Mouse (Mus musculus) embryonic facial prominence, embryonic 10.5 days (tissue): Measurements from ENCODE around the gene Igfbp7. TPM values are rescaled to one million over a fixed set of nuclear protein-coding genes. Genes with fewer than 3 reads are reported as not detected.

Experiments used
- DNase-seq: peaks from one replicate; pipeline ENCODE4 v3.0.0-alpha.2; 2017; ENCODE audit warnings: low spot score
- H3K27ac ChIP-seq: fragments of 300-500 bp; sonication (generic); replicated peaks from 2 replicates; pipeline ENCODE4 v1.5.1; 2016; ENCODE audit warnings: mild to moderate bottlenecking
- H3K27me3 ChIP-seq: fragments of 300-500 bp; sonication (generic); replicated peaks from 2 replicates; pipeline ENCODE4 v1.6.1; 2016; ENCODE audit warnings: low read depth, mild to moderate bottlenecking; ENCODE audit not compliant: poor library complexity, severe bottlenecking
- H3K36me3 ChIP-seq: fragments of 300-500 bp; sonication (generic); replicated peaks from 2 replicates; pipeline ENCODE4 v1.6.1; 2016; ENCODE audit warnings: mild to moderate bottlenecking, moderate library complexity
- H3K4me1 ChIP-seq: fragments of 300-500 bp; sonication (generic); 2 replicates; pipeline ENCODE4 v1.6.1; 2016
- H3K4me3 ChIP-seq: fragments of 300-500 bp; sonication (generic); 2 replicates; pipeline ENCODE4 v1.5.1; 2016; ENCODE audit warnings: mild to moderate bottlenecking, moderate library complexity
- H3K9me3 ChIP-seq: fragments of 300-500 bp; sonication (generic); 2 replicates; pipeline ENCODE4 v1.6.1; 2016; ENCODE audit warnings: mild to moderate bottlenecking
- WGBS: fragments of 180-500 bp; shearing (Covaris S2); methylation state at CpG from one replicate; pipeline ENCODE4 v1.1.7; 2016; 5-methylcytosine and 5-hydroxymethylcytosine counted together
- polyA plus RNA-seq: library from polyadenylated mRNA; unstranded; fragments of >200 nt; fragmentation: Nextera tagmentation; extraction: Ambion mirVana; gene quantifications from 2 replicates; pipeline ENCODE4 v1.2.1, GENCODE M21; 2016

Igfbp7 gene
- polyA plus RNA-seq, 1 experiment from 2014 or later: 4.9 TPM

DNA sequence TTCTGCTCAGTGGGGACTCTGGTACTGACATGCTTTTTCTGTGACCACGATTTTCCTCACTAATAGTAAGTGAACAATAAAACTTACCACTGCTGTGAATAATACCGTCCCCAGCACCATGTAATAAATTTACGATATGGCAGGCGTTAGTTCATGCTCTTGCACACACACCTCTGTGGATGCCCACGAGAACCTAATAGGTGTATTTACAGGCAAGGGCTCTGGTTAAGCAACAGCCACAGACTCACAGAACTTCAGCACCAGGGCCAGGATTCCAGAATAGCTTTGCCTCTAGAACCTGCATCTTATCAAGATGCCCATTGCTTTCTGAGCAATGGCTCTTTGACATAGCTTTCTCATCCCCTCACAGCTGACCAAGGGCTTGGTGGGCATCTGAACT, 22.6 kb downstream of the Igfbp7 start:
- Histone ChIP-seq H3K27me3 (no peaks in the 10 kb centered on the region), H3K36me3 (no peaks in the 10 kb centered on the region), H3K27ac (no peak overlapping the region), H3K4me3 (no peak overlapping the region), H3K9me3 (no peaks in the 10 kb centered on the region), H3K4me1 (0 out of 2 replicates have a peak, but pooled peaks cover 5% of the 10 kb centered on the region)
- 92% methylated on average over 5 of the region's 5 CpGs for WGBS
- DNase-seq: no peak

DNA sequence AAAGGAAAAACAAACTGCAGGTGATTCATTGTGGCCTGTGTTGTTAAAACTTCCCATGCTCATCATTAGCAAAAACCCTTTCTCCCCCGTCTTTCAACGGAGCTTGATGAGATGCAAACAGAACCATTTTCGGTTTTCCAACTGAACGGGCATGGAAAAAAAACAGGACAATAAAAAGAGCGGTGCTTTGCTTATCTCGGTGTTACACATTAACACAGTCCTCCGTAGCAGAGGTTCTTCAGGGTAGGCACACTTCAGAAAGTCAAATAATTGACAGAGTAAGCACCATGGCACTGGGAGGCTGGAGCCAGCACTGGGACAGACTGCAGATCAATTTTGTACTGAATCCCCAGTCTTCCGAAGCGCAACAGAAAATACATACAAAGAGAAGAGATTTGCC, 23.1 kb downstream of the Igfbp7 start:
- Histone ChIP-seq H3K9me3 (no peaks in the 10 kb centered on the region), H3K36me3 (no peaks in the 10 kb centered on the region), H3K4me1 (0 out of 2 replicates have a peak, but pooled peaks cover 6% of the 10 kb centered on the region), H3K4me3 (no peak overlapping the region), H3K27me3 (no peaks in the 10 kb centered on the region), H3K27ac (no peak overlapping the region)
- DNase-seq: no peak
- 88% methylated on average over 9 of the region's 9 CpGs for WGBS

DNA sequence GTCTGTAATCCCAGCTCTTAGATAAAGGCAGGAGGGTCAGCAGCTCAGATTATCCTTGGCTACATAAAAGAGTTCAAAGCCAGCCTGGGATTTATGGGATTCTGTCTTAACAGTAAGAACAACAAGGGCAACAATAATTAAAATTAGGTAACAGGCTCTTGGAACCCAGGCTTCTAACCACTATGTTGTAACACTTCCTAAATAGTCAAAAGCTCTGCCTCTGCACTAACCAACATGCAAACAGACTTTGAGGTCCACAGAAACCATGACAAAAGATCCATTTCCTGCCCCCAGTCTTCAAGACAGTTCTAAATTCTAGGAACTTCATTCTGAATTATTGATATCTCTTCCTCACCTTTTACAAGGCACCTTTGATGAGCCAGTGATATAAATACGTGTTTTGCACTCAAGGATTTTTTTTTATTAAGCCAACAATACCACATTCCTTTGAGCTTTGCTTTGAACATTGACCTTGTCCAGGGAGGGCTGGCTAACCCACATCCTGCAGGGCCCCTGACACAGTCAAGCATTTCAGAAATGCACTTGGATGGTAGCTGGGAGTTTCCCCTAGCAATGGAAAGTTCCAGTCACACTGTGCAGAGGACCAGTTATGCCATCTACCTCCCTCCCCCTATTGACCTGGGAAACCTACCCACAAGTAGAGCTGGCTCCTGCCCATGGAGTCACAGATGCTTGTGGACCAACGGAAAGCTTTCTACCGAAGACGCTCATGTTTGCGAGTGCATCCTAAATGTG, 23.9 kb downstream of the Igfbp7 start:
- H3K36me3 ChIP-seq: no peaks in the 10 kb centered on the region
- no peak overlapping the region for H3K27ac ChIP-seq
- WGBS: 93% methylated on average over 5 of the region's 5 CpGs
- H3K27me3 ChIP-seq: no peaks in the 10 kb centered on the region
- H3K4me3 ChIP-seq: no peak overlapping the region
- H3K4me1 ChIP-seq: 0 out of 2 replicates have a peak, but pooled peaks cover 11% of the 10 kb centered on the region
- no peaks in the 10 kb centered on the region for H3K9me3 ChIP-seq
- no peak for DNase-seq

DNA sequence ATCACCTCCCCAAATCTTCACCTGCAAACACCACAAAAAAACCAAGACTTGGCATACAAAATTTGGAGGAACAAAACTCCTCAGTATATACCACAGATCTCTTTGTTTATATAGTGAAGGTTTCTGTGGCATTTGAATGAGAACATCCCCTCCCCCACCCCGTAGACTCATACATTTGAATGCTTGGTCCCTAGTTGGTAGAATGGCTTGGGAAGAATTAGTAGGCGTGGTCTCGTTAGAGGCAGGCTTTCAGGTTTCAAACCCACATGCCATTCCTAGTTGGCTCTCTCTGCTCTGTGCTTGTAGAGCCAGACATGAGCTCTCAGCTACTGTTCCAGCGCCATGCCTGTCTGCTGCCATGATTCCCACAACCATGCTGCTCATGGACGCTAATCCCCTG, 26.2 kb downstream of the Igfbp7 start:
- H3K36me3 ChIP-seq: no peaks in the 10 kb centered on the region
- DNase-seq: no peak
- H3K4me1 ChIP-seq: 0 out of 2 replicates have a peak, but pooled peaks cover 11% of the 10 kb centered on the region
- no peak overlapping the region for H3K27ac ChIP-seq
- no peak overlapping the region for H3K4me3 ChIP-seq
- H3K27me3 ChIP-seq: no peaks in the 10 kb centered on the region
- 87% methylated on average over 5 of the region's 5 CpGs for WGBS
- no peaks in the 10 kb centered on the region for H3K9me3 ChIP-seq

DNA sequence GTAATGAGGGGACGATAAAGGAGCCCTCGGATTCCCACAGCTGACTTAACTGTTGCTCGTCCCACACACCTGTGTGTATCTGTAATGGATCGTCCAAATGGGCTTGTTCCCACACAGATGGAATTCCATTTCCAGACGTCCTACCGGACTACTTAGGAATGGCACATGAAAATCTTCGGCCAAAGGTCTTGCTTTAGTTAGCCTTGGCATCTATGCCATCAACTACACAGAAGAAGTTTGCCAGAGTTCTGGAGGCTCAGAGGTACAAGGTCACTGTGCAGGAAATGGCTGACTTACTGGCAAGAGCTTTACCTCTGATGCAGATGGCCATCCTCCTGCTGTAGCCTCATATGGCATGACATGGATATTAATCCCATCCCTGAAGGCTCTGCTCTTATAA, 26.6 kb downstream of the Igfbp7 start:
- Histone ChIP-seq H3K27me3 (no peaks in the 10 kb centered on the region), H3K4me1 (0 out of 2 replicates have a peak, but pooled peaks cover 11% of the 10 kb centered on the region), H3K36me3 (no peaks in the 10 kb centered on the region), H3K9me3 (no peaks in the 10 kb centered on the region), H3K27ac (no peak overlapping the region), H3K4me3 (no peak overlapping the region)
- DNase-seq: no peak
- 89% methylated on average over 7 of the region's 7 CpGs for WGBS

DNA sequence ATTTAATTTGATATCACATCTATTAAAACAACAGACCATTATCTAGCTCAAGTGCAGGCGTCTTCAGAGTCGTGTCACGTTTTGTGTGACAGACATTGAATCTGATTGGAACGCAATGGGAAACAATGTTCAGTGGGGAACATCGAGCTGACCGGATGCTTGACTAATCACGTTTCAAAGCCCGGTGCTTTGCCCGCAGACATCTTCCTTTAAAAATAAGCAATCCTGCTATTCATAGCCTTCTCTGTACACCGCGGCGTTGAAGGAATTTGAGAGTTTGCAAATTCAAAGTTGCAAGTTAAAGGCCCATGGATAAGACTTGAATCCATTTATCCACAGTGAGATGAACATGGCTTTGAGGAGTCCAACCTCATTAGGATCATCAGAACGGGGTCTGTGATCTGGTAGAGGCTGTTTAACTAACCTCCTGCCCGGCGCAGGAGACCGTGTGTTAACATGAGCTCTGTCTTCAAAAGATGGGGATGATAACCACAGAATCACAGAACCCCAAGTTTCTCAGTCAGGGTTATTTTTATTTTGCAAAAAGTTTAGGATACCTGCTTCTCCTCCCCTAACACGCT, 27.4 kb downstream of the Igfbp7 start:
- Histone ChIP-seq H3K4me3 (no peak overlapping the region), H3K27me3 (no peaks in the 10 kb centered on the region), H3K27ac (no peak overlapping the region), H3K4me1 (0 out of 2 replicates have a peak, but pooled peaks cover 11% of the 10 kb centered on the region), H3K9me3 (no peaks in the 10 kb centered on the region), H3K36me3 (no peaks in the 10 kb centered on the region)
- WGBS: 77% methylated on average over 17 of the region's 17 CpGs
- DNase-seq: no peak

DNA sequence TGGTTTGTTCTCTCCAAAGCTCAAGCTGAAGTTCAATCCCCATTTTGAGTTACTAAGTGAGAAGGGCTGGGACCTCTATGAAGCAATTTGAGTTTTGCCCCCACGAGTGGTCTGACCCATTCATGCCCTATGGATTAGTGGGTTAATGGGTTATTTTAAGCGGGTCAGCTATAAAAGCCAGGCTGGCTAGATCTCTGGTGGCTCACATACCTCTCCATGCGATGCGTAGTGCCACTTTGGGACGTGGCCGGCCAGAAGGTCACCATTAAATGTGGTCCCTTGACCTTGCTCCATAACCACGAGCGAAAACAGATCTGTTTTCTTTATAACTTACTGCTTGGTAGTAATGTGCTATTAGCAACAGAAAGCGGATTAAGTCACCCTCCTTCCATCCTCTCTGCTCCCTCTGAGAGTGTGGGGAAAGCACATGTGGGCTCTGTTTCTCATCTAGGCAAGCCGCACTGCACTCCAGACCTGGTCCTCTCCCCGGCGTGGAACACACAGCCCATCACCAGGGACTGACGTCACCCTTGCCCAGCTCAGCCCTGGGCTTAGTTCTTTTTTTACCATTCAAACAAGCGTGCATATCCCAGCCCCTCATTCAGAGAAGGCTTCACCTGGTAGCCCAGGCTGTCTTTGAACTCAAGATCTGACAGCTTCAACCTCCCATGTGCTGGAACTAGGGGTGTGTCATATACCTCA, 28.3 kb downstream of the Igfbp7 start:
- Histone ChIP-seq H3K27me3 (no peaks in the 10 kb centered on the region), H3K36me3 (no peaks in the 10 kb centered on the region), H3K4me1 (0 out of 2 replicates have a peak, but pooled peaks cover 11% of the 10 kb centered on the region), H3K27ac (no peak overlapping the region), H3K9me3 (no peaks in the 10 kb centered on the region), H3K4me3 (no peak overlapping the region)
- peak; percentile 30 for DNase-seq
- WGBS: 56% methylated on average over 14 of the region's 14 CpGs

DNA sequence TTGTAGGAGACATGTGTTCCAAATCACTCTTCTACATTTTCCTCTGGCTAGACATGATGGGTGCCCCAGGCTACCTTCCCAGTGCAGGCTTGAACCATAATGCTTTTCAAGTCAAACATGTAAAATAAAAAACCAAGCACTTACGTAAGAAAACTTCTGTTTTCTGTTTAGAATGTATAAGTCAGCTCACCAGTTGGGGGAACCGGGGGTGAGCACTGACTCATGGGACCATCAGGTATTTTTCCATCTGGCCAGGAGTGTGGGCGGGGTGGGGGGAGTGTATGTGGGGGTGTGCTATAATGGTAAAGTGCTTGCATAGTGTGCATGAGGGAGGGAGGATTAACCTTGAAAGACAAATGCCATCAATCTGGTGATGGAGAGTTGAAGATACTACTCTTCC, 29.8 kb downstream of the Igfbp7 start:
- no peaks in the 10 kb centered on the region for H3K27me3 ChIP-seq
- H3K9me3 ChIP-seq: no peaks in the 10 kb centered on the region
- H3K4me1 ChIP-seq: 0 out of 2 replicates have a peak, but pooled peaks cover 11% of the 10 kb centered on the region
- no peak overlapping the region for H3K27ac ChIP-seq
- DNase-seq: no peak
- no peak overlapping the region for H3K4me3 ChIP-seq
- H3K36me3 ChIP-seq: no peaks in the 10 kb centered on the region
- 89% methylated on average over 3 of the region's 3 CpGs for WGBS

DNA sequence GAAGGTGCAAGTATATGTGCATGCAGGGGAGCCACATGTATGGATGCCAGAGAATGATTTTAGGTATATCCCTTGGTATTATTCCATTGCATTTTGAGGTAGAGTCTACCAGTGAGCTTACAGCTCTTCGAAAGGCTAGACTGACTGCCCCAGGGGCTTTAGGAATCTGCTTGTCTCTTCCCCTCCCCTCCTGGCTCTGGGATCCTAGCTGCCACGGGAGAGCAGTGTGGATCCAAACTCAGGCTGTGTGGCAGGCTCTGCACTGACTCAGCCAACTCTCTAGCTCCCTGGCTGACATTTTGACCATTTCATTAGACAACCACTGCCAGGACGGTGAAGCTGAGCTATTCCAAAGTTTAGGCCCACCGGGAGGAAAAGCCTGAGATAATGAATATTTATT, 32.3 kb downstream of the Igfbp7 start:
- H3K4me1 ChIP-seq: 0 out of 2 replicates have a peak, but pooled peaks cover 17% of the 10 kb centered on the region
- DNase-seq: no peak
- H3K36me3 ChIP-seq: no peaks in the 10 kb centered on the region
- H3K9me3 ChIP-seq: no peaks in the 10 kb centered on the region
- H3K27me3 ChIP-seq: no peaks in the 10 kb centered on the region
- WGBS: 67% methylated on average over 4 of the region's 4 CpGs
- H3K27ac ChIP-seq: no peak overlapping the region
- H3K4me3 ChIP-seq: no peak overlapping the region

DNA sequence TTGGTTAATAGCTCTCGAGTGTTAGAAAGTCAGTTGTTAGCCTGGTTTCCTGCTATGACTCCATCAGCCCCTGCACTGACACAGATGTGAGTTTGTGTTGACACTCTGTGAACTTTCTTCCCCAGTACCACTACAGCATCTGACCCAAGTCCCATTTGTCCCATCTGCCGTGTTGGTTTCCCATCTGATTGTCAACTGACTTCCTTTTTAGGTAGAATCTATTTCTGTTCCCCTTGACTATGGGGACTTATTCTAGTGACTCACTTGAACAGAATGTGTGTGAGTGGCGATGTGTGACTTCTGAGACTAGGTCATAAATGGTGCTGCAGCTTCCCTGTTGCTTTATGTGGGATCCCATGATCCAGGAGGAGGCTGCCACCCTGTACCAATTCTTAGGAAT, 32.9 kb downstream of the Igfbp7 start:
- H3K27me3 ChIP-seq: no peaks in the 10 kb centered on the region
- H3K36me3 ChIP-seq: no peaks in the 10 kb centered on the region
- no peak overlapping the region for H3K4me3 ChIP-seq
- no peak overlapping the region for H3K27ac ChIP-seq
- no peaks in the 10 kb centered on the region for H3K9me3 ChIP-seq
- no peak for DNase-seq
- WGBS: 76% methylated on average over 3 of the region's 3 CpGs
- H3K4me1 ChIP-seq: 0 out of 2 replicates have a peak, but pooled peaks cover 15% of the 10 kb centered on the region

DNA sequence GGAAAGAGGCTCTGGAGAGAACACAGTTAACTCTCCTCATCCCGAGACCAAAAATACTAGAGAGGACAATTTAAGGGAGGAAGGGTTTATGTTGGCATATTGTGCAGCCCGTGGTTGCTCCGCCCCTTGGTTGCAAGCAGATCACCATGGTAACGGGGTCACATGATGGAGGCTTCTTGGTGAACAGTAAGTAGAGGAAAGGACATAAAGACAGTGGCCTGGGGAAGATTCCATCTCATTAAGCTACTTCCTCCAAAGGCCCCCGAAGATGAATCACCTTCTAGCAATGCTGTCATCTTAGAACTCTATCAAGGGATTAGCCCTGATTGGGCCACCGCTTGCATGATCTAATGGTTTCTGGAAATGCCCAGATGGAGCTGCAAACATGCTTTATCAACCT, 35.1 kb downstream of the Igfbp7 start:
- 75% methylated on average over 6 of the region's 6 CpGs for WGBS
- H3K4me3 ChIP-seq: no peak overlapping the region
- no peaks in the 10 kb centered on the region; the same call in 1 of the 2 replicates for H3K27me3 ChIP-seq
- DNase-seq: no peak
- no peak overlapping the region for H3K27ac ChIP-seq
- H3K4me1 ChIP-seq: 0 out of 2 replicates have a peak, but pooled peaks cover 9% of the 10 kb centered on the region
- H3K36me3 ChIP-seq: no peaks in the 10 kb centered on the region
- H3K9me3 ChIP-seq: no peaks in the 10 kb centered on the region

DNA sequence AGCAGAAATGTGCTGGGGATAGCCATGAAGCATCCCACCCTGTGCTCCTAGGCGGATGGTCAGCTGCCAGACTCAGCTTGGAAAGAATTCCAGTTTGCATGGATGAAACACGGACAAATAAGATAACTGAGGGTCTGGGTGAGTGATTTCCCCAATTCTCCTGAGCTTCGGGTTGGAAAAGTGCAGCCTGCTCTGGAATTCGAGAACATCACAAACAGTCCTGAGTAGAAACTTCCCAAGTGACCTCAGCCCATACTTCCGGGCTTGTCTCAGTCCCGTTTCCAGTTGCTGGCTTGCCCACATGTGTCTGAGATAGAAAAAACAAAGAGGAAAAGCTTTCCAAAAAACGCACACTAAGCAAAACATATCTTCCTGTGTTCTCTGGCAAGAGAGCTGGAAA, 35.6 kb downstream of the Igfbp7 start:
- Histone ChIP-seq H3K9me3 (no peaks in the 10 kb centered on the region), H3K4me3 (no peak overlapping the region), H3K27ac (no peak overlapping the region), H3K27me3 (peaks cover 5% of the 10 kb centered on the region), H3K4me1 (0 out of 2 replicates have a peak, but pooled peaks cover 9% of the 10 kb centered on the region), H3K36me3 (no peaks in the 10 kb centered on the region)
- 76% methylated on average over 7 of the region's 7 CpGs for WGBS
- no peak for DNase-seq
